Mouse (Mus musculus) myocyte (in vitro differentiated cells): ENCODE results near the gene Asb2. TPM values are rescaled to one million over a fixed set of nuclear protein-coding genes. Genes with fewer than 3 reads are reported as not detected.

ENCODE experiments used
- H3K27me3 ChIP-seq: one replicate; pipeline ENCODE4 v1.6.1; 2011; ENCODE audit not compliant: control insufficient read depth, insufficient read depth, insufficient read length
- H3K36me3 ChIP-seq: one replicate; pipeline ENCODE4 v1.6.1; 2011; ENCODE audit not compliant: control insufficient read depth, insufficient read depth
- H3K4me2 ChIP-seq: one replicate; pipeline ENCODE4 v1.6.1; 2011; ENCODE audit warnings: low read depth, control low read depth
- H3K4me3 ChIP-seq: one replicate; pipeline ENCODE4 v1.5.1; 2011; ENCODE audit warnings: mild to moderate bottlenecking, control low read depth, moderate library complexity
- H3K79me2 ChIP-seq: one replicate; pipeline ENCODE4 v1.6.1; 2011; ENCODE audit not compliant: control insufficient read depth, insufficient read depth
- H3ac ChIP-seq: one replicate; pipeline ENCODE4 v1.6.1; 2011; ENCODE audit not compliant: control insufficient read depth, insufficient read length
- CEBPB ChIP-seq: IDR thresholded peaks from 2 replicates; pipeline ENCODE4 v1.6.1; 2011; ENCODE audit warnings: mild to moderate bottlenecking, moderate library complexity; ENCODE audit not compliant: poor library complexity, insufficient read depth, severe bottlenecking
- E2F4 ChIP-seq: IDR thresholded peaks from one replicate; pipeline ENCODE4 v1.6.1; 2011; ENCODE audit warnings: mild to moderate bottlenecking, control low read depth, moderate library complexity; ENCODE audit not compliant: insufficient read depth
- MAX ChIP-seq: IDR thresholded peaks from one replicate; pipeline ENCODE4 v1.6.1; 2011; ENCODE audit warnings: low read depth, mild to moderate bottlenecking, control low read depth
- MYOD1 ChIP-seq, 3 experiments: IDR thresholded peaks; one replicate each; pipeline ENCODE4 v1.6.1; 2011; ENCODE audit warnings: control low read depth in 2 of 3, low read depth in 2 of 3, mild to moderate bottlenecking in 2 of 3, moderate library complexity in 1 of 3; ENCODE audit not compliant: insufficient read length in 2 of 3, control insufficient read depth in 1 of 3
- MYOG ChIP-seq, 3 experiments: IDR thresholded peaks; one replicate each; pipeline ENCODE4 v1.6.1; 2011; ENCODE audit warnings: control low read depth in 2 of 3, low read depth in 2 of 3, mild to moderate bottlenecking in 2 of 3; ENCODE audit not compliant: insufficient read length in 2 of 3, control insufficient read depth in 1 of 3, insufficient read depth in 1 of 3
- POLR2A ChIP-seq: IDR thresholded peaks from one replicate; pipeline ENCODE4 v1.6.1; 2011; ENCODE audit warnings: low read depth, mild to moderate bottlenecking, control low read depth, moderate library complexity; ENCODE audit not compliant: insufficient read length
- POLR2AphosphoS2 ChIP-seq: IDR thresholded peaks from one replicate; pipeline ENCODE4 v1.6.1; 2011; ENCODE audit warnings: low read depth, control low read depth; ENCODE audit not compliant: insufficient read length
- REST ChIP-seq: IDR thresholded peaks from one replicate; pipeline ENCODE4 v1.6.1; 2011; ENCODE audit warnings: mild to moderate bottlenecking, control low read depth, moderate library complexity; ENCODE audit not compliant: insufficient read depth, insufficient read length
- SRF ChIP-seq: IDR thresholded peaks from one replicate; pipeline ENCODE4 v1.6.1; 2011; ENCODE audit warnings: low read depth; ENCODE audit not compliant: control insufficient read depth, insufficient read length
- TCF12 ChIP-seq: IDR thresholded peaks from one replicate; pipeline ENCODE4 v1.6.1; 2011; ENCODE audit warnings: mild to moderate bottlenecking, control low read depth; ENCODE audit not compliant: poor library complexity, insufficient read depth, severe bottlenecking
- TCF3 ChIP-seq: IDR thresholded peaks from one replicate; pipeline ENCODE4 v1.6.1; 2011; ENCODE audit warnings: low read depth, control low read depth; ENCODE audit not compliant: insufficient read length
- USF1 ChIP-seq: IDR thresholded peaks from one replicate; pipeline ENCODE4 v1.6.1; 2011; ENCODE audit warnings: low read depth, mild to moderate bottlenecking, control low read depth, moderate library complexity
- polyA plus RNA-seq: library from polyadenylated mRNA; unstranded; fragments of >200 nt; fragmentation: generic; extraction: Trizol; gene quantifications from one replicate; pipeline ENCODE4 v1.2.1, GENCODE M21; 2012; ENCODE audit warnings: missing spikeins

The Asb2 gene
- polyA plus RNA-seq, 1 experiment, result 27.8 TPM

- Histone ChIP-seq H3K4me2 (no peak overlapping the region), H3K4me3 (no peak overlapping the region), H3K27me3 (peaks cover 24% of the 10 kb centered on the region), H3ac (no peak overlapping the region), H3K36me3 (no peaks in the 10 kb centered on the region), H3K79me2 (no peaks in the 10 kb centered on the region)
- no peak for TF ChIP-seq TCF12
- no peak for TF ChIP-seq POLR2A
- no peak for TF ChIP-seq TCF3
- no peak for TF ChIP-seq MYOG (IDR thresholded peaks at IDR 0.05; ENCODE audit: control insufficient read depth in 1 of 3, insufficient read depth in 1 of 3, insufficient read length in 2 of 3, low read depth in 2 of 3)
- TF ChIP-seq POLR2AphosphoS2, result no peak
- TF ChIP-seq CEBPB, result no peak
- TF ChIP-seq REST, result no peak
- no peak for TF ChIP-seq E2F4
- no peak for TF ChIP-seq MYOD1 (IDR thresholded peaks at IDR 0.05; ENCODE audit: control insufficient read depth in 1 of 3, insufficient read length in 2 of 3, low read depth in 2 of 3)
- no peak for TF ChIP-seq MAX
- TF ChIP-seq USF1, result no peak
- TF ChIP-seq SRF, result no peak
These were observed 41.7 kb downstream of the Asb2 start for GRCm38 (mm10) chr12:103313871-103314639.

DNA sequence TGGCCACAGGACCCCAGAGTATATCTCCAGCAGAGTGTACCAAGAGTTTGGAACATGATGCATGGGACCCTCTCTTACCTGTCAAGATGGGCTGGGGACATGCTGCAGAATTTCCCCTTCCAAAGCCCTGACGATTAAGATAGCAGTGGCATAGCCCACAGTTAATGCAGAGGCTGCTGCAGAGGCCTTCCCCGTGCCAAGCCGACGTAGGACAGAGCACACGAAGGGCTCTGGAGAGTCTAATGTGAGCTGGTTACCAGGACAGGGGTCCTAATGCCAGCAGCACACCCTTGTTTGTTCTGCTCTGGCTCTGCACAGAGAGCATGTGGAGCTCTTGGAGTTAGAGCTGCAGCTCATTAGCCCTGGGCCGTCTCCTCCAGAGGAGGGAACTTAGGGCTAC, 42.5 kb downstream of the Asb2 start:
- no peak overlapping the region for H3ac ChIP-seq
- no peaks in the 10 kb centered on the region for H3K36me3 ChIP-seq
- TF ChIP-seq SRF (no peak), TCF12 (no peak), POLR2AphosphoS2 (no peak), E2F4 (no peak), CEBPB (no peak), MYOG (IDR thresholded peaks at IDR 0.05; ENCODE audit: control insufficient read depth in 1 of 3, insufficient read depth in 1 of 3, insufficient read length in 2 of 3, low read depth in 2 of 3) (no peak), TCF3 (no peak), USF1 (no peak), POLR2A (no peak), REST (no peak), MAX (no peak), MYOD1 (IDR thresholded peaks at IDR 0.05; ENCODE audit: control insufficient read depth in 1 of 3, insufficient read length in 2 of 3, low read depth in 2 of 3) (no peak)
- H3K27me3 ChIP-seq, result peaks cover 24% of the 10 kb centered on the region
- no peak overlapping the region for H3K4me2 ChIP-seq
- H3K79me2 ChIP-seq, result no peaks in the 10 kb centered on the region
- no peak overlapping the region for H3K4me3 ChIP-seq

- Histone ChIP-seq H3K36me3 (no peaks in the 10 kb centered on the region), H3ac (no peak overlapping the region), H3K4me3 (no peak overlapping the region), H3K79me2 (no peaks in the 10 kb centered on the region), H3K27me3 (peaks cover 18% of the 10 kb centered on the region), H3K4me2 (no peak overlapping the region)
- TF ChIP-seq TCF3, result no peak
- no peak for TF ChIP-seq E2F4
- TF ChIP-seq MAX, result no peak
- TF ChIP-seq POLR2AphosphoS2, result no peak
- TF ChIP-seq MYOD1 (IDR thresholded peaks at IDR 0.05; ENCODE audit: control insufficient read depth in 1 of 3, insufficient read length in 2 of 3, low read depth in 2 of 3), result no peak
- TF ChIP-seq MYOG (IDR thresholded peaks at IDR 0.05; ENCODE audit: control insufficient read depth in 1 of 3, insufficient read depth in 1 of 3, insufficient read length in 2 of 3, low read depth in 2 of 3), result no peak
- no peak for TF ChIP-seq POLR2A
- TF ChIP-seq REST, result no peak
- no peak for TF ChIP-seq USF1
- no peak for TF ChIP-seq TCF12
- no peak for TF ChIP-seq SRF
- TF ChIP-seq CEBPB, result no peak
These were observed 43.9 kb downstream of the Asb2 start for GRCm38 (mm10) chr12:103311921-103312320.

GRCm38 (mm10) chr12:103310744-103311267, 45.0 kb downstream of the Asb2 start, which contains the start of gene Fam181a:
TSS of gene Fam181a (plus strand) at chr12:103310975.
- no peak within 1 kb of the TSS for H3K4me3 ChIP-seq
- TF ChIP-seq CEBPB (no peak), MYOD1 (IDR thresholded peaks at IDR 0.05; ENCODE audit: control insufficient read depth in 1 of 3, insufficient read length in 2 of 3, low read depth in 2 of 3) (no peak), MYOG (IDR thresholded peaks at IDR 0.05; ENCODE audit: control insufficient read depth in 1 of 3, insufficient read depth in 1 of 3, insufficient read length in 2 of 3, low read depth in 2 of 3) (no peak), MAX (no peak), TCF12 (no peak), TCF3 (no peak), USF1 (no peak), SRF (no peak), POLR2A (no peak), E2F4 (no peak), POLR2AphosphoS2 (no peak), REST (no peak)
- no peak within 1 kb of the TSS for H3ac ChIP-seq
- H3K36me3 ChIP-seq, result no peaks in the 10 kb centered on the region
- H3K79me2 ChIP-seq, result no peaks in the 10 kb centered on the region
- no peak within 1 kb of the TSS for H3K4me2 ChIP-seq
- H3K27me3 ChIP-seq, result peaks cover 18% of the 10 kb centered on the region
